Mouse (Mus musculus) stomach, embryonic 14.5 days (tissue): ENCODE results near the gene Cdyl2. TPM values are rescaled to one million over a fixed set of nuclear protein-coding genes. Genes with fewer than 3 reads are reported as not detected.

Source experiments
- ATAC-seq: fragments of 200-750 bp; cut with Nextera tagmentation; 2 replicates; pipeline ENCODE4 v1.8.0; 2017; ENCODE audit warnings: low read depth, moderate TSS enrichment; ENCODE audit not compliant: insufficient number of reproducible peaks, insufficient read depth, low FRiP score
- H3K27ac ChIP-seq: fragments of 300-500 bp; sonication (generic); 2 replicates; pipeline ENCODE4 v1.5.1; 2014; ENCODE audit warnings: mild to moderate bottlenecking, low read length, moderate library complexity, mixed read lengths
- H3K27me3 ChIP-seq: fragments of 300-500 bp; sonication (generic); 2 replicates; pipeline ENCODE4 v1.6.1; 2014; ENCODE audit warnings: low read length, control low read depth, mixed read lengths; ENCODE audit not compliant: control insufficient read depth, insufficient read depth
- H3K36me3 ChIP-seq: fragments of 300-500 bp; sonication (generic); 2 replicates; pipeline ENCODE4 v1.6.1; 2014; ENCODE audit warnings: mild to moderate bottlenecking, control low read depth, low read length, moderate library complexity, mixed read lengths; ENCODE audit not compliant: control insufficient read depth, insufficient read depth
- H3K4me1 ChIP-seq: fragments of 300-500 bp; sonication (generic); 2 replicates; pipeline ENCODE4 v1.6.1; 2014; ENCODE audit warnings: low read length, control low read depth, mixed read lengths; ENCODE audit not compliant: control insufficient read depth, insufficient read depth
- H3K4me2 ChIP-seq: fragments of 300-500 bp; sonication (generic); replicated peaks from 2 replicates; pipeline ENCODE4 v1.6.1; 2014; ENCODE audit warnings: low read depth, low read length, control low read depth
- H3K4me3 ChIP-seq: fragments of 300-500 bp; sonication (generic); 2 replicates; pipeline ENCODE4 v1.5.1; 2014; ENCODE audit warnings: low read depth, low read length, control low read depth
- H3K9ac ChIP-seq: fragments of 300-500 bp; sonication (generic); replicated peaks from 2 replicates; pipeline ENCODE4 v1.6.1; 2014; ENCODE audit warnings: low read depth, mild to moderate bottlenecking, control low read depth, low read length, moderate library complexity, mixed read lengths
- H3K9me3 ChIP-seq: fragments of 300-500 bp; sonication (generic); 2 replicates; pipeline ENCODE4 v1.6.1; 2016; ENCODE audit warnings: low read depth, low read length, control low read depth; ENCODE audit not compliant: control insufficient read depth
- WGBS: fragments of 180-500 bp; shearing (Covaris S2); extraction: QIAGEN DNeasy Blood & Tissue Kit; methylation state at CpG from one replicate; pipeline ENCODE4 v1.1.7; 2014; 5-methylcytosine and 5-hydroxymethylcytosine counted together
- polyA plus RNA-seq: library from polyadenylated mRNA; unstranded; fragments of >200 nt; fragmentation: Nextera tagmentation; extraction: Ambion mirVana; gene quantifications from 2 replicates; pipeline ENCODE4 v1.2.1, GENCODE M21; 2014

The Cdyl2 gene
- polyA plus RNA-seq, 1 experiment from 2014 or later = 7.5 TPM

GRCm38 (mm10) chr8:116689741-116690140 lies 43.0 kb downstream of the Cdyl2 start:
- no peak overlapping the region for H3K4me2 ChIP-seq
- H3K4me3 ChIP-seq = no peak overlapping the region
- no peaks in the 10 kb centered on the region for H3K27me3 ChIP-seq
- H3K27ac ChIP-seq = no peak overlapping the region
- H3K9me3 ChIP-seq = no peaks in the 10 kb centered on the region
- H3K4me1 ChIP-seq = no peaks in the 10 kb centered on the region
- no peak overlapping the region for H3K9ac ChIP-seq
- ATAC-seq = no peak
- no peaks in the 10 kb centered on the region for H3K36me3 ChIP-seq
- WGBS = 81% methylated on average over 3 of the region's 3 CpGs

GRCm38 (mm10) chr8:116676174-116676573 lies 56.6 kb downstream of the Cdyl2 start:
- no peak overlapping the region for H3K4me3 ChIP-seq
- no peaks in the 10 kb centered on the region for H3K9me3 ChIP-seq
- no peaks in the 10 kb centered on the region for H3K27me3 ChIP-seq
- WGBS = 87% methylated on average over 1 of the region's 1 CpGs
- H3K27ac ChIP-seq = no peak overlapping the region
- no peaks in the 10 kb centered on the region for H3K4me1 ChIP-seq
- no peak overlapping the region for H3K9ac ChIP-seq
- H3K36me3 ChIP-seq = no peaks in the 10 kb centered on the region
- H3K4me2 ChIP-seq = no peak overlapping the region
- ATAC-seq = no peak

- Histone ChIP-seq H3K36me3 (no peaks in the 10 kb centered on the region), H3K9me3 (no peaks in the 10 kb centered on the region), H3K4me2 (no peak overlapping the region), H3K4me3 (no peak overlapping the region), H3K27me3 (no peaks in the 10 kb centered on the region), H3K9ac (no peak overlapping the region), H3K4me1 (no peaks in the 10 kb centered on the region), H3K27ac (no peak overlapping the region)
- whole genome bisulfite sequencing = 71% methylated on average over 10 of the region's 10 CpGs
- no peak for ATAC-seq
Observed at GRCm38 (mm10) chr8:116673966-116674805, 58.6 kb downstream of the Cdyl2 start.

- Histone ChIP-seq H3K27me3 (no peaks in the 10 kb centered on the region), H3K4me1 (no peaks in the 10 kb centered on the region), H3K9me3 (no peaks in the 10 kb centered on the region; the same call in 1 of the 2 replicates), H3K4me3 (no peak overlapping the region), H3K36me3 (no peaks in the 10 kb centered on the region), H3K4me2 (no peak overlapping the region), H3K27ac (no peak overlapping the region), H3K9ac (no peak overlapping the region)
- WGBS = 74% methylated on average over 8 of the region's 8 CpGs
- no peak for ATAC-seq
Observed at GRCm38 (mm10) chr8:116673493-116673892, 59.3 kb downstream of the Cdyl2 start.

- Histone ChIP-seq H3K4me3 (no peak overlapping the region), H3K4me2 (no peak overlapping the region), H3K4me1 (no peaks in the 10 kb centered on the region), H3K9ac (no peak overlapping the region), H3K36me3 (no peaks in the 10 kb centered on the region), H3K27me3 (no peaks in the 10 kb centered on the region), H3K27ac (no peak overlapping the region), H3K9me3 (no peaks in the 10 kb centered on the region; the same call in 1 of the 2 replicates)
- ATAC-seq = no peak
- 86% methylated on average over 4 of the region's 4 CpGs for WGBS
Observed at GRCm38 (mm10) chr8:116673052-116673451, 59.7 kb downstream of the Cdyl2 start.

- 62% methylated on average over 5 of the region's 5 CpGs for WGBS
- Histone ChIP-seq H3K36me3 (no peaks in the 10 kb centered on the region), H3K27ac (no peak overlapping the region), H3K27me3 (no peaks in the 10 kb centered on the region), H3K9me3 (no peaks in the 10 kb centered on the region; the same call in 1 of the 2 replicates), H3K4me2 (no peak overlapping the region), H3K9ac (no peak overlapping the region), H3K4me3 (no peak overlapping the region), H3K4me1 (no peaks in the 10 kb centered on the region)
- no peak for ATAC-seq
Observed at GRCm38 (mm10) chr8:116671543-116671942, 61.2 kb downstream of the Cdyl2 start.

- H3K4me3 ChIP-seq = no peak overlapping the region
- ATAC-seq = no peak
- H3K27me3 ChIP-seq = no peaks in the 10 kb centered on the region
- no peaks in the 10 kb centered on the region; the same call in 1 of the 2 replicates for H3K9me3 ChIP-seq
- no peak overlapping the region for H3K9ac ChIP-seq
- no peak overlapping the region for H3K27ac ChIP-seq
- no peak overlapping the region for H3K4me2 ChIP-seq
- 81% methylated on average over 7 of the region's 7 CpGs for WGBS
- no peaks in the 10 kb centered on the region for H3K4me1 ChIP-seq
- no peaks in the 10 kb centered on the region for H3K36me3 ChIP-seq
Observed at GRCm38 (mm10) chr8:116670604-116671003, 62.2 kb downstream of the Cdyl2 start.

GRCm38 (mm10) chr8:116668977-116669376 lies 63.8 kb downstream of the Cdyl2 start:
- no peak for ATAC-seq
- no peak overlapping the region for H3K4me2 ChIP-seq
- no peaks in the 10 kb centered on the region; the same call in 1 of the 2 replicates for H3K9me3 ChIP-seq
- H3K4me1 ChIP-seq = no peaks in the 10 kb centered on the region
- H3K4me3 ChIP-seq = no peak overlapping the region
- 95% methylated on average over 7 of the region's 7 CpGs for whole genome bisulfite sequencing
- H3K9ac ChIP-seq = no peak overlapping the region
- no peaks in the 10 kb centered on the region for H3K27me3 ChIP-seq
- no peaks in the 10 kb centered on the region for H3K36me3 ChIP-seq
- no peak overlapping the region for H3K27ac ChIP-seq
